Mouse (Mus musculus) bone marrow, adult 2 months (tissue): ENCODE results near the gene Cd83. TPM values are rescaled to one million over a fixed set of nuclear protein-coding genes. Genes with fewer than 3 reads are reported as not detected.

ENCODE experiments used
- H3K27ac ChIP-seq: fragments of 200-500 bp; 2 replicates; pipeline ENCODE4 v1.5.1; 2012; ENCODE audit warnings: low read depth, mild to moderate bottlenecking, control low read depth, inconsistent platforms, low read length; ENCODE audit not compliant: control insufficient read depth, poor library complexity, insufficient read depth
- H3K4me1 ChIP-seq: fragments of 200-500 bp; 2 replicates; pipeline ENCODE4 v1.6.1; 2011; ENCODE audit warnings: low read length; ENCODE audit not compliant: control insufficient read depth, insufficient read depth
- H3K4me3 ChIP-seq: fragments of 200-500 bp; replicated peaks from 2 replicates; pipeline ENCODE3; 2011; ENCODE audit warnings: mild to moderate bottlenecking, low read depth, low read length, control low read depth; ENCODE audit not compliant: control insufficient read depth
- CTCF ChIP-seq: fragments of 200-500 bp; IDR thresholded peaks from 2 replicates; pipeline ENCODE4 v1.5.1; 2011; ENCODE audit warnings: low read length, control low read depth; ENCODE audit not compliant: control insufficient read depth, insufficient read depth
- POLR2A ChIP-seq: fragments of 200-500 bp; IDR thresholded peaks from 2 replicates; pipeline ENCODE4 v1.6.1; 2011; ENCODE audit warnings: low read depth, mild to moderate bottlenecking, control low read depth, low read length, borderline replicate concordance; ENCODE audit not compliant: control insufficient read depth
- WGBS: fragments of 180-500 bp; shearing (Covaris S2); methylation state at CpG from one replicate; pipeline ENCODE4 v1.1.7; 2018; 5-methylcytosine and 5-hydroxymethylcytosine counted together
- polyA plus RNA-seq: library from polyadenylated mRNA; stranded (reverse); fragments of >200 nt; gene quantifications from 2 replicates; pipeline ENCODE4 v1.2.4, GENCODE M21; 2011; ENCODE audit warnings: low replicate concordance; ENCODE audit not compliant: missing spikeins, insufficient read depth, insufficient read length

The Cd83 gene
- polyA plus RNA-seq, 1 experiment: 5.8 TPM

- 11% methylated on average over 4 of the region's 4 CpGs for WGBS
- TF ChIP-seq POLR2A (no peak), CTCF (no peak)
- H3K27ac ChIP-seq: no peak overlapping the region
- no peak overlapping the region for H3K4me3 ChIP-seq
- H3K4me1 ChIP-seq: no peaks in the 10 kb centered on the region; the same call in 1 of the 2 replicates
Observed at GRCm38 (mm10) chr13:43778971-43779370, 5.6 kb upstream of the Cd83 start.

GRCm38 (mm10) chr13:43780071-43780470, 4.5 kb upstream of the Cd83 start:
- 73% methylated on average over 8 of the region's 8 CpGs for WGBS
- TF ChIP-seq POLR2A (no peak), CTCF (no peak)
- Histone ChIP-seq H3K4me3 (no peak overlapping the region), H3K4me1 (no peaks in the 10 kb centered on the region; the same call in 1 of the 2 replicates), H3K27ac (no peak overlapping the region)

GRCm38 (mm10) chr13:43785712-43786072, 1.1 kb downstream of the Cd83 start:
- Histone ChIP-seq H3K27ac (no peak overlapping the region), H3K4me1 (peaks cover 4% of the 10 kb centered on the region), H3K4me3 (peak overlapping the region; percentile 58)
- TF ChIP-seq CTCF (no peak), POLR2A (no peak)
- 50% methylated on average over 8 of the region's 8 CpGs for WGBS

GRCm38 (mm10) chr13:43786171-43786795, 1.7 kb downstream of the Cd83 start:
- WGBS: 19% methylated on average over 12 of the region's 12 CpGs
- peak overlapping the region; percentile 52 for H3K4me3 ChIP-seq
- peaks cover 4% of the 10 kb centered on the region for H3K4me1 ChIP-seq
- TF ChIP-seq CTCF (no peak), POLR2A (no peak)
- H3K27ac ChIP-seq: peak overlapping the region; percentile 40; the same call in 1 of the 2 replicates

GRCm38 (mm10) chr13:43787262-43787661, 2.7 kb downstream of the Cd83 start:
- no peak for TF ChIP-seq CTCF
- TF ChIP-seq POLR2A: no peak
- H3K27ac ChIP-seq: no peak overlapping the region
- no peak overlapping the region for H3K4me3 ChIP-seq
- 87% methylated on average over 2 of the region's 2 CpGs for WGBS
- H3K4me1 ChIP-seq: peaks cover 4% of the 10 kb centered on the region

GRCm38 (mm10) chr13:43788071-43788470, 3.5 kb downstream of the Cd83 start:
- Histone ChIP-seq H3K27ac (no peak overlapping the region), H3K4me1 (peaks cover 4% of the 10 kb centered on the region), H3K4me3 (no peak overlapping the region)
- 53% methylated on average over 8 of the region's 8 CpGs for WGBS
- TF ChIP-seq POLR2A: no peak
- TF ChIP-seq CTCF: no peak

DNA sequence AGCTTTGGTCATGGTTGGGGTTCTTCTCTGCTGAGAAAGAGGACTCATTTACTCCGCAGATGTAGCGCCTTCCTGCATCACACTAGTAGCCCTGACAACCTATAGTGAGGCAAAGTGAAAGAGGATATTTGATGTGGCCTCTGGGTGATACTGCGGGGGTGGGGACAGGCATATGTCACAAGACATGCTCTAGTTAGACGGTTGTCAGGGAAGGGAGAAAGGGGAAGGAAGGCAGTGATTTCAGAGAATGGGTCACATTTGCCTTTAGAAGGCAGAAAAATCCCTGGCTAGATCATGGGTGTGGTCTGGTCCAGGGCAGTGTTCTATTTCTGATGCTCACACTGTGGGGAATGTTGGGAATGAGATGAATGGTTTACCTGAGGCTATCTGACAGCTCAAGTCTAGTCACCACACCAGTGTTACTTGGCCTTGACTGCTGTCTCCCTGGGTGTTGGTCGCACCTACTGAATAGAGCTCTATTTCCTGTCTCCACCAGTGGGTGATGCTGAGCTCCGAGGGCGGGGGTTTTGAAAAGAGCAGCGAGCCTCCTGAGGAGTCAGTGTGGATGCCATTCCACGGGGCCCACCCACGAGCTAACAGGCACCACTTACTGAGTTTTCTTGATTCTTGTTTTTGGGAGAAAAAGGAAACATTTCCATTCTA, 4.5 kb downstream of the Cd83 start:
- no peak for TF ChIP-seq POLR2A
- TF ChIP-seq CTCF: peak; percentile 18; the same call in 1 of the 2 replicates
- 41% methylated on average over 10 of the region's 10 CpGs for WGBS
- Histone ChIP-seq H3K27ac (peak overlapping the region; percentile 56), H3K4me1 (peaks cover 4% of the 10 kb centered on the region), H3K4me3 (no peak overlapping the region)

DNA sequence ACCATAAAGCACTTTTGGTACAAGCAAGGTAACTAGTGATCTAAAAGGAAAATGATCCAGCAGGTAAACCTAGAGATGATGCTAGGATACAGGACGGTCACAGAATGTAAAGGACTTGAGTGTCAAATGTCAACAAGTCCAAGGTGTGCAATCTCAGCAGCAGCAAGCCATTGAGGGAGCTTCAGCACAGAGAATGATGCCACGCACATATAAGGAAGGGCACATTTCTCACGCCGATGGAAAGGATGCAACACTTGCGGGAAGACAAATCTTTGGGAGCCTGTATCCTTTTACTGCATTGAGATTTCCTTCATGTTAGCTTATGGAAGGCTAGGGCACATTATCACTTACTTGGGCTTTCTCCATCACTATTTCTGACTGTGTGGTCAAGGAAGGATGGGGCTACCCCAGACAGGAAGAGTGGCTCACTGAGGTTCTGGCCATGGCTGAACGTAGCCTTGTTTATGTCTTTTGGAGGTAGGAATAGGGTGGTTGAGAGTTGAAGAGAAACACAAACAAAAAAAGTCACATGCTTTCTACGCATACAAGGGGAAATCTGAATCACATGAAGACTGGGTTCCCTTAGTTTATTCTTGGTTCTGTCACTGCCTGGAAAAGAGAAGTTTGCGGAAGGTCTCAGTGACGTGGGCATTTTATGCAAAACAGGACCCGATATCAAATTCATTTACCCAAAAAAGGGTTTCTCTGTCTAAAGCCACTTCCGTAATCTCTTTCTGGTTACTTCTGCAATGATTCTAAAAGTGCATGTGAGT, 5.8 kb downstream of the Cd83 start:
- Histone ChIP-seq H3K27ac (no peak overlapping the region), H3K4me1 (peaks cover 4% of the 10 kb centered on the region), H3K4me3 (no peak overlapping the region)
- WGBS: 66% methylated on average over 11 of the region's 11 CpGs
- TF ChIP-seq CTCF (no peak), POLR2A (no peak)
